Mouse (Mus musculus) cerebellum, postnatal 14 days (tissue): ENCODE results near the gene Stk10.
A peak's percentile ranks its signal among the peaks of the same experiment; 100 is the strongest.
"Not testable (repeated sequence)": the region's sequence is repeated elsewhere in the genome, so short reads cannot be mapped to it uniquely, and the experiment has no call there.

ENCODE experiments used
- DNase-seq, 2 experiments: peaks; one replicate each; pipeline ENCODE4 v3.0.0; 2021; ENCODE audit warnings: mixed read lengths in 2 of 2

Stk10 gene

DNA sequence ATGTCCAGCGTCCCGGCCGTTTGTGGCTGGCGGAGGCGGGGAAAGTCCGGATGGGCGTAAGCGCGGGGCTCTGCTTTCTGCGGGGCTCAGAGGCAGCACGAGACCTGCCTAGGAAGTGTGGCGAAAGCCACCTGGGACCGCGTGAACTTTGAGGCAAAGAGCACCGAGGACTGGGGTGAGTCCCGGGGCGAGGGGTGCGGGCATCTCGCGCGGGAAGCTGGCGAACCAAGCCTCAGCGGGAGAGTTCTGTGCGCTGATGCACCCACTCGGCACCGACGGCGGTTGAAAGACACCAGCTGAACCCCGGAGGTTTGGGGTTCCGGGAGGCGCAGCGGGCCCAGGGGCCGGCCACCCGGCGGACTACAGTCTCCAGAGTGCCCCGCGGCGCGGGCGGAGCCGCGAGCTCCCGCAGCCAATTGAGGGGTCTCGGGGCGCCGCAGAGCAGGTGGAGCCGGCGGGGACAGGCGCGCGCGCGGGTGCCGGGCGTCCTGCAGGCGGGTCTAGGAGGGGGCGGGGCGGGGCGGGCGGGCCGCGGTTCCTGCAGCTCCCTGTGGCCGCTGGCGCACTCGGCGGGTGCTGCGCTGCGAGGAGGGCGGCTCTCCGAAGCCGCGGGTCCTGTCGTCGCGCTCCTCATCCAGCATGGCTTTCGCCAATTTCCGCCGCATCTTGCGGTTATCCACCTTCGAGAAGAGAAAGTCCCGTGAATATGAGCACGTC is at the start of gene Stk10:
Stk10 (plus strand) TSS at position 541 of the 717 bp plus-strand sequence.
- peak; percentile 78 to 87 for DNase-seq

DNA sequence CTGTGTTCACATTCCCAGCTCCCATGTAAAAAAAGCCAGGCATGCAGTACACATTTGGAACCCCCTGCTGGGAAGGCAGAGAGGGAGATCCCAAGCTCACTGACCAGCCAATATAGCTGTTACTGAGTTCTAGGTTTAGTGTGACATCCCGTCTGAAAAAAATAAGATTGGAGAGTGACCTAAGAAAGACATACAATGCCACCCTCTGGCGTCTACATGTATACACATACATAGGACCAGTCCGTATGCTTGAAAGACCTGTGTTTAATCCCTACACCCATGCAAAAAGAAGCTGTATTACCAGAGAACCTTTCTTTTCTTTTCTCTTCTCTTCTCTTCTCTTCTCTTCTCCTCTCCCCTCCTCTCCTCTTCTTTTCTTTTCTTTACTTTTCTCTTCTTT is 47.8 kb upstream of the Stk10 start:
- peak in 1 of 2 experiments; percentile 15 for DNase-seq

DNA sequence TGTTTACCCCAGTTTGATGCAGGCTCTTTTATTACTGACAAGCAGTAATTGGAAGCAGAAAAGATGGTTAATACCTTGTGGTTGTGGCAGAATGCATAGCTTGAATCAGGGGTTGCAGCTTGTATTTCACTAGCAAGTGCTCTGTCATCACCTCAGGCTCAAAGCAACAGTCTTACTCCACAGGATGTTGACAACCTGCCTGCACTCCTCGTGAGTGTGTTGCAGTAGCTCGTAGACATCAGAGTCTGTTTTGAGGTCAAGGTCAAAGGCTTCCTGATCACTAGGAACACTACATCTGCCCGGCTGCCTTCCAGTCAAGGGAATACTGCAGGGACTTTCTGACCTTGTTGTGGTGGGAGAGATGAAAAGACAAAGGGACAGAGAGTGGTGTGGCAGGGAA is 46.5 kb upstream of the Stk10 start:
- no peak for DNase-seq

DNA sequence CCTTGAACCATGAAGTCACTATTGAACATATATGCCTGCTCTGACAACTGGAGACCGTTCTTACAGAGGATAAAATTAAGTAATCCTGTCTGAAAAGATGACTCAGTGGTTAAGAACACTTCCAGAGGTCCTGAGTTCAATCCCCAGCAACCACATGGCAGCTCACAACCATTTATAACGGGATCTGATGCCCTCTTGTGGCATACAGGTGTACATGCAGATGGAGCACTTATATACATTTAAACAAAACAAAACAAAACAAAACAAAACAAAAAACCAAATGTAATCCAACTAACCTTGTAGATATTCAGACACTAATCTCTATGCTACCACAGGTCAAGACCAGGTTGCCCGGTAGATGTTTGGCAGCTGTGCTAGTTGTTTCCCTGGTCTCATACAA is 45.6 kb upstream of the Stk10 start:
- no peak for DNase-seq

DNA sequence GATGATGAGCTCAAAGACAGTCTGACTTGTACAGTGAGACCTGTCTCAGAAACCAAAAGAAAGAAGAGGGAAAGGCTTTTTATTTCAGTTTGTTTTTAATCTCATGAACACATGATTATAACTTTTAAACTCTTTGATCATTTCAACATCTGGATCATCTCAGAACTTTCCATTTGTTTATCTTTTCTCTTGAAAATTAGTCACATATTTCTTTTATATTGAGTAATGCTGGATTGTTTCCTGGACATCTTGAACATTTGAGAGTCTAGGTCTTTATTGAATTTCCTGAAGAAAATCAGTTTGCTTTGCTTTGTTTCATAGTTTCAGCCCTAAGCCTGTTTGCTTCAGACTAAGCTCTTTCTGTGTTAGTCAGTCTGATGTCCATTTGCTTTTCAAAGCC is 44.8 kb upstream of the Stk10 start:
- DNase-seq, result no peak

DNA sequence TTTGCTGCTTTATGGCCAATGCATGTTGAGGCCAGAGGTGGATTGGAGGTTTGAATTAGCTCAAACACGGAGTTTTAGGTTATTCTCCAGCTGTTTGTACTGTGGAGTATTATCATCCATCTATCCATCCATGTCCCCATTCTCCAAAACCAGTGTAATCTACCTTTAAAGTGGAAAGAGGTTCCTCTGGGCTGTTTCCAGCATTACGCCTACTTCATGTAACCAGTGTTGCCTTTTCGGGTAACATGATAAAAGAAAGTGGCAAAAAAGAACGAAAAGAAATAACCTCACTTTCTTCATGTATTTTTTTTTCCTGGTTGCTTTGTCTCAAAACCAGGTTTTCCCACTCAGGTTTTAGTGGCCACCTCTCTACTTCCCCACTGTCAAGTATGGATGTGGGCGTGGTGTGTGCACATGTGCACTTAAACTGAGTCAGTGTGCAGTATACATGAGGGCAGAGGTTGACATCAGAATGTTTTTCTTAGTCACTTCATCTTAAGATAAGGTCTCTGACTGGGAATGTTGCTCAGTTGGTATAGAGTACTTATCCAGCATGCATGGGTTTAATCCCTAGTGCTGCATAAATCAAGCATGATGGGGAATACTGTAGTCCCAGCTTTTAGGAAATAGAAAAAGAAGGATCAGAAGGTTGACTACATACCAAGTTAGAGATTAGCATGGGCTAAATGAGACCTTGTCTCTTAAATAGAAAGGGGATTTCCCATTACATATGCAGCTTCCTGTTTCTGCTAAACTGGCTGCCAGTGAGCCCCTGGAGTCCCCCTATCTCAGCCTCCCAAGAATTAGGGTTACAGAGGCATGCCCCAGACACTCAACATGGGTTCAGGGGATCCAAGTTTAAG is 44.1 kb upstream of the Stk10 start:
- DNase-seq, result no peak

DNA sequence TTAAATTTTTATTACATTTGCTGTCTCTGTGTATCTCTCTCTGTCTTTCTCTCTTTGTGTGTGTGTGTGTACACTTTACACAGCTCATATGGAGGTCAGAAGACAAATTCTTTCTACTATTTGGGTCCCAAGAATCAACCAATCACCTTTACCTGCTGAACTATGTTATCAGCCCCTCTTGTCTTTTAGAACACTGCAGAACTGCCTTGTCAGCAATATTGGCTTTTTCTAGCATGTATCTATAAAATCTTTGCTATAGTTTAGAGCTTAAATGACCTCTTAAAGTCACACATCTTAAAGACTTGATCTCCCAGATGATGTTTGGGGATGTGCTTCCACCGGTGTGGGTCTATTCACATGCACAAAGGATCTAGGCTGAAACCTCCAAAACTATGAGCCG is 42.0 kb upstream of the Stk10 start:
- no peak for DNase-seq

DNA sequence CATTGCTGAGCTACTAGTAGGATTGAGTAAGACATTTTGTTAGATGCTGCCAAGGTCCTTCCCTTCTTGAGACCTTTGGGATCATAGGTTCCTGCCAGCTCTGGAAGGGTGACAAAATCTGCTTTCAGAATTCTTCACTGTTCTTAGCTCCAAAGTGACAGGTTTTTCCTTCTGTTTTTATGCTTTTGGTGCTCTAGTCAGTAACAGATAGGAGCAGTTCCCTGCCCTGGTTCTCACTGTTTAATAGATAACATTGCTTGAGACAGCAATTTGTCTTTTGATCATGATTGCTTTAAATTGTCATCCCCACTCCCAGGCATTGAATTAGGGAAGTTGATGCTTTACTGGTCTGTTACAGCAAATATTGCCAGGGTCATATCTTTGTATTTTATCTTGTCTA is 39.8 kb upstream of the Stk10 start:
- DNase-seq, result no peak

DNA sequence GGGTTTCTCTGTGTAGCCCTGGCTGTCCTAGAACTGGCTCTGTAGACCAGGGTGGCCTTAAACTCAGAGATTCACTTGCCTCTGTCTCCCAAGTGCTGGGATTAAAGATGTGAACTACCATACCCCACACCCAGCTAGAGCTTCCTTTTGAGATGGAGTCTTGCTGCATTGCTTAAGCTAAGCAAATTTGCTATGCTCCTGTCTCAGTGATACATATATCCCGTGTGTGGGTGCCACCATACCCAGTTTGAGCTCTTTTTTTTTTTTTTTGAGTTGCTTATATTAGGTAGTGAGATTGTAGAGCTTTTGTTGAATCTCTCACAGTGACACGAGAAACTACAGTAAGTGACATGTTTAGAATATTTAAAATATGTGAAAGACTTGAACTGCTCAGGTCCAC is 37.8 kb upstream of the Stk10 start:
- no peak for DNase-seq

DNA sequence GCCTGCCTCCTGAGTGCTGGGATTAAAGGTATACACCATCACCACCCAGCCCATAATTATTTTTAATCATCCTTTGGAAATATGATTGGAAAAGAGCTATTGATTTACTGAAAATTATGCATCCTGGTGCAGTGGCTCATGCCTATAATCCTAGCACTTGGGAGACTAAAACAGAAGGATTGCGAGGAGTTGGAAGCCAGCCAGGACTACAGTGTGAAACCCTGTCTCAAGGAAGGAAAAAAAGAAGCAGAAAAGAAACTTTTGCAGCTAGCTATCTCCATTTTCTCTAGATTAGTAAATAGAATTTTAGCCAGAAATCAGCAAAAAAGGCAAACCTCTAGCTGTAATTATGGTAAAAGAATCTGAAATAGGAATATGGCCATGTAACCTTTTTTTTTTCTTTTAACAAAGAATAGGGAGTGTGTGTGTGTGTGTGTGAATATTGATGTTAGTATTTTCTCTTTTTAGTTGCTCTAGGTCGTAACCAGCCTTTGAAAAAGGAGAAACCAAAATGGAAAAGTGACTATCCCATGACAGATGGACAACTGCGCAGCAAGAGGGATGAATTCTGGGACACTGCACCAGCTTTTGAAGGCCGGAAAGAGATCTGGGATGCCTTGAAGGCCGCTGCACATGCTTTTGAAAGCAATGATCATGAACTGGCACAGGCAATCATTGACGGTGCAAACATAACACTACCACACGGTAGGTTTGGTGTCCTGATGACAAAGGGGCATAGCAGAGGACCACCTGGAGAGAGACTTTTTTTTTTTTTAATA is 34.2 kb upstream of the Stk10 start:
- DNase-seq, result peak; percentile 77 to 79

DNA sequence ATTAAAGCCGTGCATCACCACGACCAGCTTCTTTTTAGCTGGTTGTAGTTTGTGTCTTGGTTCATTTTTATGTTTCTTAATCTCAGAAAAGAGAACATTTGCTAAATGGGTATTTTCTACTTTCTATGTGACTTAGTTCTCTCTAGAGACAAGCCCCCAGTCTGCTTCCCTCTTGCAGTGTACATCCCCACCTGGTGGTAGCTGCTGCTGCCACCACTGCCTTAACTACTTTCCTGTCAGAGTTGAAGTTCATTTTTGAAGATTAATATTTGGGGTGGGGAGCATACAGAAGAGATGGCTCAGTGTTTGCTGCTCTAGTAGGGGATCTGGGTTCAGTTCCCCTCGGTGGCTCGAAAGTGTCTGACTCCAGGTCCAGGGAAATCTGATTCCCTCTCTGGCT is 33.2 kb upstream of the Stk10 start:
- no peak for DNase-seq

DNA sequence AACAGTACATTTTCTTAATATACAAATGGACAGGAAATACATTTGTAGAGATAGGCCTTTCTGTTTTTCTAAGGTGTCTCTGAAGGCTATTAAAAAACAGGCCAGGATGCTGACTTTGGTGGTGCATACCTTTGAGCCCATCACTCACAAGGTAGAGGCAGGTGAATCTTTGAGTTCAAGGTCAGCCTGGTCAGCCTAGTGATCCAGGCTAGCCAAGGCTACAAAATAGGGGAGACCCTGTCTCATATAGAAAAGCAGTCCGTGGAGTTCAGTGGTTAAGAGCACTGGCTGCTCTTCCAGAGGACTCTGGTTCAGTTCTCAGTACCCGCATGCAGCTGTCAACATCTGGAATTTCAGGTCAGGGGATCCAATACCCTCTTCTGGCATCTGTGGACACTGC is 29.4 kb upstream of the Stk10 start:
- no peak for DNase-seq

DNA sequence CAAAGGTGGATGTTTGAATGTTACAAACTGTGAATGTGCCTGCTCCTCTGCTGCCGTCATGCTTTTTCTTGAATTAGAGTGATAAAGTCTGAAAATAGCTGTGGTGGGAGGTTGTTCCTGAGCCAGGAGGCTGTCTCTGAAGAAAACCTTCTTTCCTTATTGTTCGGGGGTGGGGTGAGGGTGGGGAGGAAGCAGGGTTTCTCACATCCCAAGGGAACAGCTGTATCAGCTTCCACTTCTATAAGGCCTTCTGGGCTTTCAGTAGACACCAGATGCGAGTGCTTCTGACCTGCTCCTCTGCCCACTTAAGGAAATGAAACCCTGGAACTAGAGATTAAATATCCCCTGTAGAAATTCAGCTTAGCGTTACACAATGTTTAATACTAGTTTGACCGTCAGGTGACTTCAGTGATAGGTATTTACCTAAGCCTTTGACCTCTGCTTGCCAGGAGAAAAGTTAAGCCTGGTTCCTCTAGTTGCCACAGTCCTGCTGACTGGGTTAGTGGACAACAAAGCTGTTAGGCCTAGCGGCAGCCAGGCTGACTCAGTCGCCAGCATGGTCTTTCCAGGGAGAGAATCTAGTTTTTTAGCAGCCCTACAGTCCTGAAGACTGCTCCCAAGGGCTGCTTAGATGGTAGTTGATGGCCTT is 27.9 kb upstream of the Stk10 start:
- no peak for DNase-seq

DNA sequence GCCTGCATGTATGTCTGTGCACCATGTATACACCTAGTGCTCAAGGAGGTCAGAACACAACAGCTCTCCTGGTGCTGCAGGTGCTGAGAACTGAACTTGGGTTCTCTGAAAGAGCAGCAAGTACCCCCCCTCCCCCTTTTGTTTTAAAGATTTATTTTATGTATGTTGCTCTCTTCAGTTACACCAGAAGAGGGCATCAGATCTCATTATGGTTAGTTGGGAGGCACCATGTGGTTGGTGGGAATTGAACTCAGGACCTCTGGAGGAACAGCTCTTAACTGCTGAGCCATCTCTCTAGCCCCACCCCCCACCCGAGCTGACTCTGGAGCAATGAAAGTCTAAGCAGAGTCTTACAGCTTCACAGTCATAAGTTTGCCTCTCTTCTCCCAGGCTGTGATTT is 22.2 kb upstream of the Stk10 start:
- DNase-seq, result no peak

DNA sequence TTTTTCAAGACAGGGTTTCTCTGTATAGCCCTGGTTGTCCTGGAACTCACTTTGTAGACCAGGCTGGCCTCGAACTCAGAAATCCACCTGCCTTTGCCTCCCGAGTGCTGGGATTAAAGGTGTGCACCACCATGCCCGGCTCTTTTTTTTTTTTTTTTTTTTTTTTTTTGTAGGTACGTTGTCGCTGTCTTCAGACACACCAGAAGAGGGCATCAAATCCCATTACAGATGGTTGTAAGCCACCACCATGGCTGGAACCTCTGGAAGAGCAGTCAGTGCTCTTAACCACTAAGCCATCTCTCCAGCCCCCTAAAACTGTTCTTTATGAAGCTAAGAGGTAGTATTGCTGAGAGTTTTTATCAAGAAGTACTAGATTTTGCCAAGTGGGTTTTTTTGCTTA is 18.3 kb upstream of the Stk10 start:
- DNase-seq, result not testable (repeated sequence)

DNA sequence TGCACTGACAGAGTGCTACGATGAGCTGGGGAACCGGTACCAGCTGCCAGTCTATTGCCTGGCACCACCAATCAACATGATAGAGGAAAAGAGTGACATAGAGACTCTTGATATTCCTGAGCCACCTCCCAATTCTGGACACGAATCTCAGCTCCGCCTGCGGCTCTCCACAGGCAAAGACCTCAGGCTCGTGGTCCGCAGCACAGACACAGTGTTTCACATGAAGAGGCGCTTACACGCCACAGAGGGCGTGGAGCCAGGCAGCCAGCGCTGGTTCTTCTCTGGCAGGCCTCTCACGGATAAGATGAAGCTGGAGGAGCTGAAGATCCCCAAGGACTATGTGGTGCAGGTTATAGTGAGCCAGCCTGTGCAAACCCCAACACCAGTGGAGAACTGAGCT is 17.0 kb upstream of the Stk10 start:
- DNase-seq, result peak; percentile 48 to 61

DNA sequence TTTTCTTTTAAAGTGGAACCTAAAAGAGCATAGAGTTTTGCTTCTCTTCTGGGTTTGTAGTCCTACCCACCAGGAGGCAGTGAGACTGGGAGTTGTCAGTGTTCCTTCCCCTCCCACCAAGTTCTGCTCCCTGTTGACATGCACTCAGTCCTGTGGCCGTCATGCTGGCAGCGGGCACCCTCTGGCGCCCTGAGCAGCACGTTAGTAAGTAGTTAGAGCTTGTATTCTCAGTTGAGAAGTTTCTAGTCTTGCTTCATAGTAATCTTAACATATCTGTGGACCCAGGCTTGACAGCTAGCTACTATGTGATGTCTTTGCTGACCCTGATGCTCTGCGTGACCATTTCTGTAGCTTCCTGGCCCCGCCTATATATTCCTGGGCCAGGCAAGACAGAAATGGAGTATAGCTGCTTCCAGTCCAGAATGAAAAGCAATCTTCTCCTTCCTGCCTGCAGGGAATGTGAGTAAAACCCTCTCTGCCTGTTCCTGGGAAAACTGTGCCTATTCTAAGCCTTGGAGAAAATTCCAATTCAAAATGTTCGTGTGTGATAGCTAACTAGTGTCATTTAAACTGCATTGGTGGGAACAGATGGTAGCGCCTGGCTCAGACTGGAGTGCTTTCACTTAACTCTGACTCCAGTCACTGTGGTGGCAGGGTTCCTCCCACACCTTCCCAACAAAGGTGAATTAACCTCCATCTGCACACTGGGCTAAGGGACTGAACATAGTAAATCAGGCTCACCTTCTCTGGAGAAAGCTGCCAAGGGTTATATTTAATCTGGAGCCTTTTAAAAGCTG is 16.0 kb upstream of the Stk10 start:
- peak; percentile 61 to 80 for DNase-seq

DNA sequence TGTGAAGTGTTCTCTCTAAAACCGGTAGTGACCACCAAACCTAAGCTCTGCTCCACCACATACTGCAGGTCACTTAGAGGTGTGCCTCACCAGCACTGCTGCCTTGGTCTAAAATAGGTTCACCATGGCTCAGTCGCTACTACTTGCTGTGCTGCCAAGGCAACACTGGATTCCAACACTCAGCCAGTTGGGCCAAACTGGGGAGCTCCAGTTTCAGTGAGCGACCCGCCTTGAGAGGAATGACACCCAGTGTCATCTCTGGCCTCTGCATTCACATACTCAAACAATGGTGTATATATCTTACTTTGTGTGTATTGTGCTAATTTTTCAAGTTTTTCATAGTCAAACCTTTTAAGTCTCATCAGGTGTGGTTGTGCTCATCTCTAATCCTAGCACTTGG is 14.3 kb upstream of the Stk10 start:
- peak; percentile 28 to 46 for DNase-seq

DNA sequence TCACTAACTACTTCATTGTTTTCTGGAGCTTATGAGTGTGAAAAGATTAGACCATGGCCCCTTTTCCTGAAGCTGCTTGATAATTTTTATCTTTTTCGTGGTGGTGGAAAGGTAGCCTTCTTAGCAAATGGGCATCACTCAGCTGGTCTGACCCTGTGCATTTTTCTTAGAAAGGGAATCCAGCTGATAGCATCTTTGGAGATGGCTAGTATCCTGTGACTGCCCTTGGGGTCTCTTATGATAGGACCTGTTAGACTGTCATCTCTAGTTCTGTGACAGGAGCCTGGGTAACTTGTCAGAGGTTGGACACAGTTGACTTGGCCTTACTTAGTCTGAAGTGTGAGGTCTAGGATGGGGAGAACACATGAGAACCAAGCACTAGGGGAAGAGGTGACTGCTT is 13.8 kb upstream of the Stk10 start:
- DNase-seq, result no peak

DNA sequence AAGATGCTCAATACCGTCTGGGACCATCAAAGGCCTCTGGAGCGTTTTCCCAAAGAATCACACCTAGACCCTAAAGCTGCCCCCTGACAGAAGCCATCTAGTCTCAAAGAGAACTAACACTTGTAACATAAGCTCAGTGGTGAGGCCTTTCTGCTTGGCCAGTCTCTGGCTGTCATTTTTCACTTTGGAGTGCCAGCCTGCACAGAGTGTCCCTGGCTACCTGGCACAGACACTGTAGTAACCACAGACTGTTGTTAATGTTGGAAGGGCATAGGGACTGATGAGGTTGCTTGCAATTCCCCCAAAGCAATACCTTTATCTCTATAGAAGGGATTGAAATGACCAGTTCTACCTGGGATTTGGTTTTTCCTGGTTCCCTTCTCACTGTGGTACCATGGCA is 11.9 kb upstream of the Stk10 start:
- peak; percentile 27 to 50 for DNase-seq

DNA sequence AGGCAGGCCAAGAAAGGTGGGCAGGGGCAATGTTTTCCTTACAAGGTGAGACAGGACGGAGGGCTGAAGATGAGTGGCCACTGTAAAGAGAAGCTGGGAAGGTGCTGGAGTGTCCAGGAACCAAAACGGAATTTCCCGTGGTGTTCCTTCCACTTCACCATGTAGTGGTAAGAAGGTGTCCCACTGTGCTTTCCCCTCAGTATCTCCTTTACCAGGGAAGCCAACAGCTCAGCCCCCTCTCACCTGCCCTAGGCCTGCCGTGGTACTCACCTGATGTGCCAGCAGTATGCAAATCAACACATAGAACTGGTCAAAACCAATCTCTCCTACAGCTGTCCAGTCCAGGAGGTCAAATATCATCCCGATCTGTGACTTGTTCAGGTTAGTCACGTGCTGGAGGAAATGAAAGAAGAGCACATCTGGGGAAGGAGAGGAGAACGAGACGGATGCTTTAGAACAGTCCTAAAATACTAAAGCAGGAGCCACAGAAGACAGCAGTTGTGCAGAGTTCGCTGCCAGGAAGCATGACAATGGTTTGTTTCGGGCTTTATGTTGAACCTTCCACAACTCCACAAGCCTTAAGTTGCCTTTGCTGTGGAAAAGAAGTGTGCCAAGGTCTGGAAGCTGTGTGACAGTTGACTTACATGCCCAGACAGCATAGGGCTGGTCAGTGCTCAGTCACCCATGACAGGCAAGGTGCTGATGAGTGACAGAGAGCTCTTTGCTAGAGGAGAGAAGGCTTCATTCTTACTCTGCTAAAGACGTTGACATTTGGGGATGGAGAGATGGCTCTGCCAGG is 8.8 kb upstream of the Stk10 start:
- DNase-seq, result no peak
